Mouse (Mus musculus): Measurements from ENCODE around the gene Mgat5. TPM values are rescaled to one million over a fixed set of nuclear protein-coding genes. Genes with fewer than 3 reads are reported as not detected.

Gene Mgat5
- polyA plus RNA-seq, 1 experiment from 2014 or later: 22.2 TPM

GRCm38 (mm10) chr1:127400198-127400597 is 195.4 kb downstream of the Mgat5 start:
- no peaks in the 10 kb centered on the region; the same call in 1 of the 2 replicates for H3K36me3 ChIP-seq (ENCODE audit: control insufficient read depth, insufficient read depth, low read length)
- no peak overlapping the region for H3K4me3 ChIP-seq (ENCODE audit: low read depth, low read length)
- H3K4me1 ChIP-seq (ENCODE audit: control insufficient read depth, insufficient read depth, low read length): no peaks in the 10 kb centered on the region
- WGBS: 37% methylated on average over 2 of the region's 2 CpGs
- H3K9me3 ChIP-seq (ENCODE audit: control insufficient read depth, low read length): no peaks in the 10 kb centered on the region
- peak overlapping the region; percentile 23; the same call in 1 of the 2 replicates for H3K27ac ChIP-seq (ENCODE audit: low read depth, low read length)
- no peak overlapping the region for H3K4me2 ChIP-seq (ENCODE audit: low read depth, low read length)
- no peak overlapping the region for H3K9ac ChIP-seq (replicated peaks; ENCODE audit: low read depth, low read length)
- peak; percentile 70 for ATAC-seq (ENCODE audit: low read depth)
- no peaks in the 10 kb centered on the region for H3K27me3 ChIP-seq (ENCODE audit: control insufficient read depth, insufficient read depth, low read length)

GRCm38 (mm10) chr1:127400666-127401065 is 195.9 kb downstream of the Mgat5 start:
- peak; percentile 66; the same call in 1 of the 2 replicates for ATAC-seq (ENCODE audit: low read depth)
- Histone ChIP-seq H3K4me2 (ENCODE audit: low read depth, low read length) (no peak overlapping the region), H3K9ac (replicated peaks; ENCODE audit: low read depth, low read length) (no peak overlapping the region), H3K27me3 (ENCODE audit: control insufficient read depth, insufficient read depth, low read length) (no peaks in the 10 kb centered on the region), H3K27ac (ENCODE audit: low read depth, low read length) (no peak overlapping the region; the same call in 1 of the 2 replicates), H3K36me3 (ENCODE audit: control insufficient read depth, insufficient read depth, low read length) (no peaks in the 10 kb centered on the region; the same call in 1 of the 2 replicates), H3K4me1 (ENCODE audit: control insufficient read depth, insufficient read depth, low read length) (no peaks in the 10 kb centered on the region), H3K9me3 (ENCODE audit: control insufficient read depth, low read length) (no peaks in the 10 kb centered on the region), H3K4me3 (ENCODE audit: low read depth, low read length) (no peak overlapping the region)
- 9% methylated on average over 6 of the region's 6 CpGs for WGBS

GRCm38 (mm10) chr1:127404655-127405054 is 199.8 kb downstream of the Mgat5 start:
- Histone ChIP-seq H3K4me2 (ENCODE audit: low read depth, low read length) (no peak overlapping the region), H3K9me3 (ENCODE audit: control insufficient read depth, low read length) (no peaks in the 10 kb centered on the region), H3K9ac (replicated peaks; ENCODE audit: low read depth, low read length) (no peak overlapping the region), H3K4me1 (ENCODE audit: control insufficient read depth, insufficient read depth, low read length) (no peaks in the 10 kb centered on the region), H3K27me3 (ENCODE audit: control insufficient read depth, insufficient read depth, low read length) (no peaks in the 10 kb centered on the region), H3K36me3 (ENCODE audit: control insufficient read depth, insufficient read depth, low read length) (no peaks in the 10 kb centered on the region; the same call in 1 of the 2 replicates), H3K27ac (ENCODE audit: low read depth, low read length) (no peak overlapping the region), H3K4me3 (ENCODE audit: low read depth, low read length) (no peak overlapping the region)
- 30% methylated on average over 3 of the region's 3 CpGs for WGBS
- ATAC-seq (ENCODE audit: low read depth): no peak

GRCm38 (mm10) chr1:127408957-127409423 is 204.2 kb downstream of the Mgat5 start:
- Histone ChIP-seq H3K36me3 (ENCODE audit: control insufficient read depth, insufficient read depth, low read length) (no peaks in the 10 kb centered on the region), H3K27me3 (ENCODE audit: control insufficient read depth, insufficient read depth, low read length) (no peaks in the 10 kb centered on the region), H3K9ac (replicated peaks; ENCODE audit: low read depth, low read length) (no peak overlapping the region), H3K27ac (ENCODE audit: low read depth, low read length) (peak overlapping the region; percentile 29; the same call in 1 of the 2 replicates), H3K4me2 (ENCODE audit: low read depth, low read length) (no peak overlapping the region), H3K4me3 (ENCODE audit: low read depth, low read length) (no peak overlapping the region), H3K4me1 (ENCODE audit: control insufficient read depth, insufficient read depth, low read length) (no peaks in the 10 kb centered on the region), H3K9me3 (ENCODE audit: control insufficient read depth, low read length) (no peaks in the 10 kb centered on the region)
- 53% methylated on average over 2 of the region's 2 CpGs for WGBS
- ATAC-seq (ENCODE audit: low read depth): peak; percentile 31

- Histone ChIP-seq H3K27me3 (ENCODE audit: control insufficient read depth, insufficient read depth, low read length) (no peaks in the 10 kb centered on the region), H3K36me3 (ENCODE audit: control insufficient read depth, insufficient read depth, low read length) (no peaks in the 10 kb centered on the region), H3K9ac (replicated peaks; ENCODE audit: low read depth, low read length) (no peak overlapping the region), H3K4me3 (ENCODE audit: low read depth, low read length) (no peak overlapping the region), H3K9me3 (ENCODE audit: control insufficient read depth, low read length) (no peaks in the 10 kb centered on the region), H3K27ac (ENCODE audit: low read depth, low read length) (0 out of 2 replicates have a peak overlapping the region, but pooled peaks have one; percentile 29), H3K4me1 (ENCODE audit: control insufficient read depth, insufficient read depth, low read length) (no peaks in the 10 kb centered on the region), H3K4me2 (ENCODE audit: low read depth, low read length) (no peak overlapping the region)
- 38% methylated on average over 5 of the region's 5 CpGs for WGBS
- ATAC-seq (ENCODE audit: low read depth): peak; percentile 62; the same call in 1 of the 2 replicates
These were observed 204.7 kb downstream of the Mgat5 start for GRCm38 (mm10) chr1:127409512-127409911.

GRCm38 (mm10) chr1:127414500-127414899 is 209.7 kb downstream of the Mgat5 start:
- 34% methylated on average over 7 of the region's 7 CpGs for WGBS
- peak; percentile 55; the same call in 1 of the 2 replicates for ATAC-seq (ENCODE audit: low read depth)

GRCm38 (mm10) chr1:127415896-127416295 is 211.1 kb downstream of the Mgat5 start:
- Histone ChIP-seq H3K27ac (ENCODE audit: low read depth, low read length) (no peak overlapping the region), H3K4me3 (ENCODE audit: low read depth, low read length) (no peak overlapping the region), H3K9ac (replicated peaks; ENCODE audit: low read depth, low read length) (no peak overlapping the region), H3K4me2 (ENCODE audit: low read depth, low read length) (no peak overlapping the region), H3K4me1 (ENCODE audit: control insufficient read depth, insufficient read depth, low read length) (peaks cover 4% of the 10 kb centered on the region; the same call in 1 of the 2 replicates), H3K9me3 (ENCODE audit: control insufficient read depth, low read length) (no peaks in the 10 kb centered on the region), H3K36me3 (ENCODE audit: control insufficient read depth, insufficient read depth, low read length) (no peaks in the 10 kb centered on the region), H3K27me3 (ENCODE audit: control insufficient read depth, insufficient read depth, low read length) (no peaks in the 10 kb centered on the region)
- no peak for ATAC-seq (ENCODE audit: low read depth)
- WGBS: 83% methylated on average over 1 of the region's 1 CpGs

More at GRCm38 (mm10) chr1:127414500-127414899, 209.7 kb downstream of the Mgat5 start:
- no peaks in the 10 kb centered on the region for H3K27me3 ChIP-seq (ENCODE audit: control insufficient read depth, insufficient read depth, low read length)
- no peak overlapping the region for H3K4me2 ChIP-seq (ENCODE audit: low read depth, low read length)
- no peak overlapping the region for H3K9ac ChIP-seq (replicated peaks; ENCODE audit: low read depth, low read length)
- H3K4me1 ChIP-seq (ENCODE audit: control insufficient read depth, insufficient read depth, low read length): no peaks in the 10 kb centered on the region
- H3K9me3 ChIP-seq (ENCODE audit: control insufficient read depth, low read length): no peaks in the 10 kb centered on the region
- H3K36me3 ChIP-seq (ENCODE audit: control insufficient read depth, insufficient read depth, low read length): no peaks in the 10 kb centered on the region
- no peak overlapping the region for H3K4me3 ChIP-seq (ENCODE audit: low read depth, low read length)
- peak overlapping the region; percentile 10; the same call in 1 of the 2 replicates for H3K27ac ChIP-seq (ENCODE audit: low read depth, low read length)

GRCm38 (mm10) chr1:127416971-127417370 is 212.2 kb downstream of the Mgat5 start:
- 76% methylated on average over 1 of the region's 1 CpGs for WGBS
- no peak overlapping the region for H3K4me2 ChIP-seq (ENCODE audit: low read depth, low read length)
- no peaks in the 10 kb centered on the region for H3K36me3 ChIP-seq (ENCODE audit: control insufficient read depth, insufficient read depth, low read length)
- H3K27me3 ChIP-seq (ENCODE audit: control insufficient read depth, insufficient read depth, low read length): no peaks in the 10 kb centered on the region
- H3K4me3 ChIP-seq (ENCODE audit: low read depth, low read length): no peak overlapping the region
- no peak overlapping the region for H3K9ac ChIP-seq (replicated peaks; ENCODE audit: low read depth, low read length)
- H3K4me1 ChIP-seq (ENCODE audit: control insufficient read depth, insufficient read depth, low read length): peaks cover 4% of the 10 kb centered on the region; the same call in 1 of the 2 replicates
- no peaks in the 10 kb centered on the region for H3K9me3 ChIP-seq (ENCODE audit: control insufficient read depth, low read length)
- no peak for ATAC-seq (ENCODE audit: low read depth)
- no peak overlapping the region for H3K27ac ChIP-seq (ENCODE audit: low read depth, low read length)

GRCm38 (mm10) chr1:127418916-127419575 is 214.2 kb downstream of the Mgat5 start:
- 74% methylated on average over 4 of the region's 4 CpGs for WGBS
- Histone ChIP-seq H3K36me3 (ENCODE audit: control insufficient read depth, insufficient read depth, low read length) (no peaks in the 10 kb centered on the region), H3K27ac (ENCODE audit: low read depth, low read length) (no peak overlapping the region), H3K27me3 (ENCODE audit: control insufficient read depth, insufficient read depth, low read length) (no peaks in the 10 kb centered on the region), H3K4me2 (ENCODE audit: low read depth, low read length) (no peak overlapping the region), H3K4me1 (ENCODE audit: control insufficient read depth, insufficient read depth, low read length) (peaks cover 4% of the 10 kb centered on the region; the same call in 1 of the 2 replicates), H3K9me3 (ENCODE audit: control insufficient read depth, low read length) (no peaks in the 10 kb centered on the region), H3K4me3 (ENCODE audit: low read depth, low read length) (no peak overlapping the region), H3K9ac (replicated peaks; ENCODE audit: low read depth, low read length) (no peak overlapping the region)
- no peak for ATAC-seq (ENCODE audit: low read depth)
